Mouse (Mus musculus) ES-E14 (cell line): Measurements from ENCODE around the gene Pqlc3. TPM values are rescaled to one million over a fixed set of nuclear protein-coding genes. Genes with fewer than 3 reads are reported as not detected.

Experiments
- DNase-seq: peaks from one replicate; pipeline ENCODE4 v3.0.0-alpha.2; 2013; ENCODE audit warnings: low read depth, low spot score
- H3K27ac ChIP-seq: 2 replicates; pipeline ENCODE4 v1.5.1; 2012; ENCODE audit warnings: low read depth, mild to moderate bottlenecking, low read length, moderate library complexity, mixed read lengths; ENCODE audit not compliant: poor library complexity, insufficient read depth, severe bottlenecking
- H3K36me3 ChIP-seq: 2 replicates; pipeline ENCODE4 v1.6.1; 2012; ENCODE audit warnings: mild to moderate bottlenecking, low read length, moderate library complexity, mixed read lengths; ENCODE audit not compliant: control insufficient read depth, poor library complexity, insufficient read depth, severe bottlenecking
- H3K4me1 ChIP-seq, 2 experiments: fragments of 150-350 bp in 1 of 2; sonication (generic) in 1 of 2; 2 replicates each; pipeline ENCODE4 v1.6.1; 2012; ENCODE audit warnings: low read length in 2 of 2, mild to moderate bottlenecking in 1 of 2, mixed read lengths in 1 of 2; ENCODE audit not compliant: control insufficient read depth in 2 of 2, insufficient read depth in 2 of 2, poor library complexity in 1 of 2
- H3K4me3 ChIP-seq, 2 experiments: fragments of 150-350 bp in 1 of 2; sonication (generic) in 1 of 2; 2 replicates each; pipeline ENCODE4 v1.5.1; 2012; ENCODE audit warnings: low read length in 2 of 2, low read depth in 1 of 2, mild to moderate bottlenecking in 1 of 2, mixed read lengths in 1 of 2; ENCODE audit not compliant: insufficient read depth in 1 of 2, poor library complexity in 1 of 2, severe bottlenecking in 1 of 2
- H3K9ac ChIP-seq: 2 replicates; pipeline ENCODE4 v1.6.1; 2012; ENCODE audit warnings: low read depth, mild to moderate bottlenecking, low read length, mixed read lengths; ENCODE audit not compliant: poor library complexity, insufficient read depth, severe bottlenecking
- H3K9me3 ChIP-seq: fragments of 150-350 bp; sonication (generic); 2 replicates; pipeline ENCODE4 v1.6.1; 2012; ENCODE audit warnings: low read depth, mild to moderate bottlenecking, low read length; ENCODE audit not compliant: control insufficient read depth, insufficient read depth
- CHD2 ChIP-seq: IDR thresholded peaks from 2 replicates; pipeline ENCODE4 v1.6.1; 2014; ENCODE audit warnings: mild to moderate bottlenecking, low read depth, low read length, inconsistent platforms
- HCFC1 ChIP-seq: IDR thresholded peaks from 2 replicates; pipeline ENCODE4 v1.6.1; 2012; ENCODE audit warnings: low read length, inconsistent platforms, borderline replicate concordance; ENCODE audit not compliant: insufficient read depth
- MAFK ChIP-seq: IDR thresholded peaks from 2 replicates; pipeline ENCODE4 v1.6.1; 2014; ENCODE audit warnings: mild to moderate bottlenecking, low read depth, low read length, inconsistent platforms; ENCODE audit not compliant: insufficient read depth
- ZC3H11A ChIP-seq: IDR thresholded peaks from 2 replicates; pipeline ENCODE4 v1.6.1; 2012; ENCODE audit warnings: low read depth, mild to moderate bottlenecking, inconsistent platforms, low read length, borderline replicate concordance
- ZNF384 ChIP-seq: IDR thresholded peaks from 2 replicates; pipeline ENCODE4 v1.6.1; 2012; ENCODE audit warnings: low read depth, low read length, inconsistent platforms
- in situ Hi-C, 2 experiments: fragments of 600-800 bp; cut with MboI; formaldehyde crosslinking; loops; one replicate each; pipeline ENCODE4 v1.15.1; 2025; ENCODE audit warnings: low sequenced_read_pairs in 2 of 2, inconsistent platforms in 1 of 2; ENCODE audit not compliant: unreplicated experiment in 2 of 2
- total RNA-seq: library from RNA; depleted of rRNA; stranded (reverse); fragments of 300-350 nt; gene quantifications from 2 replicates; pipeline ENCODE4 v1.2.3, GENCODE M21; 2012

Pqlc3 gene
- total RNA-seq, 1 experiment = 15.7 TPM

DNA sequence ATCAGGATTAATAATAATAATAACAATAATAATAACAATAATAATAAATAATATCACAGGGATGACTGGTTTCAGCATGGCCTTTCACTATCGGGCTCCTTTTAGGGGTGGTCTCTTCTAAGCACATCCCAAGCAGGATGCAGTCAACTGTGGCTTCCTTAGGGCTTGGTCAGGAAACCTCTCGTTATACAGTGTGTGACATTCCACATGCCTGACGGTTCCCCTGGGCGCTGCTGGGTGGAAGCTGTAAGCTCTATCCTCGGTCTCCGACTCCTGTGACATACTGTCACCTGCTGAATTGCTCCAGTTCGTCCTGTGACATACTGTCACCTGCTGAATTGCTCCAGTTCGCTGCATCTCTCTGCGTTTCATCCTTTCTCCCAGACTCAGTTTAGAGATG, 36.3 kb upstream of the Pqlc3 start:
- Histone ChIP-seq H3K27ac (no peak overlapping the region), H3K4me1 (peaks cover 0 to 3% of the 10 kb centered on the region in 2 experiments; a peak in 1 of 4 replicates), H3K36me3 (no peaks in the 10 kb centered on the region), H3K4me3 (no peak overlapping the region), H3K9ac (no peak overlapping the region), H3K9me3 (no peaks in the 10 kb centered on the region)
- TF ChIP-seq ZC3H11A = no peak
- TF ChIP-seq HCFC1 = no peak
- TF ChIP-seq ZNF384 = no peak
- TF ChIP-seq CHD2 = no peak
- TF ChIP-seq MAFK = no peak
- no peak for DNase-seq
- in situ Hi-C loops = loop anchor here in 1 of 2 experiments (25.0 kb wide), 1 partner anchor 176 kb away; no protein-coding TSS in a partner anchor

DNA sequence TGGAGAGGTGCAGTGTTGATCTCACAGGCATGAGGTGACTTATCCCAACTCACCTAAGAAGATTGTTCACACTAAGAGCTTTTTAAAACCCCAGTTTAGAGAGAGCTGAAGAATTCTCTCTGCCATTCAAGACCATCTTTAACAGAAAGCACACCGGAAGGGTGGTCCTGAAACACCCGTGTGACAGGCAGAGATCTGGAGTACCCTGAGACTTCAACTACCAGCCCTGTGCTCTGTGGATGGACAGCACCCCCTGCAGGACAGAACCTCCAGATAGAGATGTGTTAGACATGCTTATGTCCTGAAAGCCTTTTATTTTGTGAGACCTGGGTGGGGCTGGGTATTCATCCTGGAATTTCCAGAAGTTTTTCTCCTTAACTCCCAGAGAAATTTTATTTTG, 34.9 kb upstream of the Pqlc3 start:
- TF ChIP-seq ZNF384 = no peak
- no peak for TF ChIP-seq CHD2
- TF ChIP-seq HCFC1 = no peak
- TF ChIP-seq ZC3H11A = peak; percentile 23; the same call in 1 of the 2 replicates
- no peak for TF ChIP-seq MAFK
- Histone ChIP-seq H3K4me3 (no peak overlapping the region), H3K9me3 (no peaks in the 10 kb centered on the region), H3K4me1 (peaks cover 0 to 3% of the 10 kb centered on the region in 2 experiments; a peak in 1 of 4 replicates), H3K27ac (no peak overlapping the region), H3K36me3 (no peaks in the 10 kb centered on the region), H3K9ac (no peak overlapping the region)
- in situ Hi-C loops = loop anchor here in 1 of 2 experiments (25.0 kb wide), 1 partner anchor 177 kb away; no protein-coding TSS in a partner anchor
- DNase-seq = peak; percentile 77

DNA sequence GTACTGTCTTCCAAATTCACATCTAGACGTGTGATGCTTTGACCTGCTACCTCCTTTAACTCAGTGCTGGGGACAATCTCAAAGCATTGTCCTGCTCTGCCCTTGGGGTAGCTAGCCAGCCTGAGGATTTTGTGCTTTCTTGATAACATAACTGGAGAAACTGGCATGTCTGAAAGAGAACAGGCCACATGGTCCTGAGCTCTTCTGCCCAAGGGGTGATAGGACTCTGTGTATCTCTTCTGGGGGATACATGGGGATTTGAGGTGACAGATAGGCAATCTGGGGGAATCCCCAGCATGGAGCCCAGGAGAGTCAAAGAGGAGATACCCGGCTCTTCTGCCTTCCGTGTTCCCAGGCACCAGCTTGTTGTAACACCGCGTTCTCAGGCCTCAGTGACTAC, 34.5 kb upstream of the Pqlc3 start:
- no peak for TF ChIP-seq ZC3H11A
- no peak for TF ChIP-seq MAFK
- no peak for TF ChIP-seq HCFC1
- TF ChIP-seq CHD2 = no peak
- TF ChIP-seq ZNF384 = no peak
- H3K4me3 ChIP-seq = no peak overlapping the region
- no peaks in the 10 kb centered on the region for H3K36me3 ChIP-seq
- DNase-seq = no peak
- in situ Hi-C loops = loop anchor here in 1 of 2 experiments (25.0 kb wide), 1 partner anchor 178 kb away; no protein-coding TSS in a partner anchor
- H3K27ac ChIP-seq = no peak overlapping the region
- no peaks in the 10 kb centered on the region for H3K9me3 ChIP-seq
- H3K4me1 ChIP-seq = peaks cover 0 to 3% of the 10 kb centered on the region in 2 experiments; a peak in 1 of 4 replicates
- no peak overlapping the region for H3K9ac ChIP-seq

DNA sequence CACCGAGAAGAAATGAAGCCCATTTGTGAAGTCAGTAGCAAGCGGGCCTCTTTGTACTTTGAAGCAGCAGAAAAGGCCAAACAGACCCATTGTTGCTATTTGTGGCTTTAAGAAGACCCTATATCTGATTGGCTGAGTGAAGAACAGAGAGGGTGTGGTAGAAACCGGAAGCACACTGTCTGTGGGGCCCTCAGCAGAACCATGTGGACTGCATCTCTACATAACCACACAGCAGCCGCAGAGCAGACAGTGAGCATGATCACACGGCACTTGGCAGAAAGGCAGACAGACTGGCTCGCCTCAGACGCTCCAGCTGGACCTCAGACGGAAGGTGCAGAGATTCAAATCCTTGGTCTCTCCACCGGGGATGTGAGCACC, 33.2 kb upstream of the Pqlc3 start:
- Histone ChIP-seq H3K9me3 (no peaks in the 10 kb centered on the region), H3K27ac (no peak overlapping the region), H3K4me1 (peaks cover 0 to 3% of the 10 kb centered on the region in 2 experiments; a peak in 1 of 4 replicates), H3K9ac (peak overlapping the region; percentile 26; the same call in 1 of the 2 replicates), H3K36me3 (no peaks in the 10 kb centered on the region), H3K4me3 (no peak overlapping the region)
- TF ChIP-seq MAFK (no peak), HCFC1 (no peak), CHD2 (no peak), ZNF384 (no peak), ZC3H11A (no peak)
- DNase-seq = no peak
- in situ Hi-C loops = loop anchor here in 1 of 2 experiments (25.0 kb wide), 1 partner anchor 179 kb away; no protein-coding TSS in a partner anchor
